Mouse (Mus musculus): ENCODE data around the gene Fam192a. TPM values are rescaled to one million over a fixed set of nuclear protein-coding genes. Genes with fewer than 3 reads are reported as not detected.

Gene Fam192a
- total and polyA plus RNA-seq, 3 experiments = 13.7 to 20.3 (median 18.6) TPM

GRCm38 (mm10) chr8:94532873-94533671 lies 68.7 kb downstream of the Fam192a start, which contains the start of gene Cpne2:
TSS of gene Cpne2 (plus strand) at chr8:94532990.
- Histone ChIP-seq H3K27me3 (ENCODE audit: control insufficient read depth, insufficient read depth, low read length) (no peaks in the 10 kb centered on the region), H3K9ac (ENCODE audit: low read depth, low read length) (peak within 1 kb of the TSS; percentile 96), H3K27ac (peak within 1 kb of the TSS; percentile 54), H3K36me3 (ENCODE audit: control insufficient read depth, insufficient read depth, low read length) (no peaks in the 10 kb centered on the region), H3K4me1 (ENCODE audit: control insufficient read depth, insufficient read depth, low read length) (peaks cover 8% of the 10 kb centered on the region), H3K4me3 (peak within 1 kb of the TSS; percentile 76), H3K79me2 (replicated peaks; ENCODE audit: control insufficient read depth, insufficient read depth, low read length) (no peaks in the 10 kb centered on the region)
- WGBS = 1% methylated on average over 78 of the region's 81 CpGs
- TF ChIP-seq EP300 (IDR thresholded peaks at IDR 0.05; ENCODE audit: insufficient read depth, low read depth, low read length) (no peak), CTCF (IDR thresholded peaks at IDR 0.05) (peak; percentile 66)
- peak; percentile 87 to 88 for DNase-seq
- intact Hi-C loops (cut with DNase I) = loop anchor here (2.0 to 5.0 kb wide), 3 partner anchors 34 to 279 kb away; partner anchors contain the start of gene Ccl17

GRCm38 (mm10) chr8:94532525-94532872 lies 69.3 kb downstream of the Fam192a start:
- Histone ChIP-seq H3K4me1 (ENCODE audit: control insufficient read depth, insufficient read depth, low read length) (peaks cover 8% of the 10 kb centered on the region), H3K9ac (ENCODE audit: low read depth, low read length) (peak overlapping the region; percentile 96), H3K4me3 (peak overlapping the region; percentile 76), H3K27me3 (ENCODE audit: control insufficient read depth, insufficient read depth, low read length) (no peaks in the 10 kb centered on the region), H3K79me2 (replicated peaks; ENCODE audit: control insufficient read depth, insufficient read depth, low read length) (no peaks in the 10 kb centered on the region), H3K27ac (peak overlapping the region; percentile 54), H3K36me3 (ENCODE audit: control insufficient read depth, insufficient read depth, low read length) (no peaks in the 10 kb centered on the region)
- no peak for DNase-seq
- TF ChIP-seq EP300 (IDR thresholded peaks at IDR 0.05; ENCODE audit: insufficient read depth, low read depth, low read length) = no peak
- TF ChIP-seq CTCF (IDR thresholded peaks at IDR 0.05) = no peak
- no peak for TF ChIP-seq POLR2A (IDR thresholded peaks at IDR 0.05; ENCODE audit: insufficient read depth, low read depth, low read length)
- intact Hi-C loops (cut with DNase I) = loop anchor here (2.0 to 5.0 kb wide), 3 partner anchors 35 to 280 kb away; partner anchors contain the start of gene Ccl17
- WGBS = 2% methylated on average over 34 of the region's 34 CpGs

- intact Hi-C loops (cut with DNase I) = loop anchor here (2.0 to 5.0 kb wide), 3 partner anchors 35 to 280 kb away; partner anchors contain the start of gene Ccl17
- no peaks in the 10 kb centered on the region for H3K79me2 ChIP-seq (replicated peaks; ENCODE audit: control insufficient read depth, insufficient read depth, low read length)
- no peak overlapping the region for H3K9ac ChIP-seq (ENCODE audit: low read depth, low read length)
- no peaks in the 10 kb centered on the region for H3K27me3 ChIP-seq (ENCODE audit: control insufficient read depth, insufficient read depth, low read length)
- peak overlapping the region; percentile 76; the same call in 1 of the 2 replicates for H3K4me3 ChIP-seq
- DNase-seq = no peak
- H3K4me1 ChIP-seq (ENCODE audit: control insufficient read depth, insufficient read depth, low read length) = peaks cover 6% of the 10 kb centered on the region
- 31% methylated on average over 8 of the region's 8 CpGs for WGBS
- no peaks in the 10 kb centered on the region for H3K36me3 ChIP-seq (ENCODE audit: control insufficient read depth, insufficient read depth, low read length)
- TF ChIP-seq CTCF (IDR thresholded peaks at IDR 0.05) = no peak
- TF ChIP-seq EP300 (IDR thresholded peaks at IDR 0.05; ENCODE audit: insufficient read depth, low read depth, low read length) = no peak
- H3K27ac ChIP-seq = no peak overlapping the region
Observed at GRCm38 (mm10) chr8:94532000-94532399, 69.8 kb downstream of the Fam192a start.

- DNase-seq = no peak
- TF ChIP-seq CTCF (IDR thresholded peaks at IDR 0.05) (no peak), POLR2A (IDR thresholded peaks at IDR 0.05; ENCODE audit: insufficient read depth, low read depth, low read length) (no peak), EP300 (IDR thresholded peaks at IDR 0.05; ENCODE audit: insufficient read depth, low read depth, low read length) (no peak)
- Histone ChIP-seq H3K9ac (ENCODE audit: low read depth, low read length) (no peak overlapping the region), H3K4me1 (ENCODE audit: control insufficient read depth, insufficient read depth, low read length) (no peaks in the 10 kb centered on the region), H3K79me2 (replicated peaks; ENCODE audit: control insufficient read depth, insufficient read depth, low read length) (no peaks in the 10 kb centered on the region), H3K4me3 (no peak overlapping the region), H3K27me3 (ENCODE audit: control insufficient read depth, insufficient read depth, low read length) (no peaks in the 10 kb centered on the region), H3K27ac (no peak overlapping the region), H3K36me3 (ENCODE audit: control insufficient read depth, insufficient read depth, low read length) (no peaks in the 10 kb centered on the region)
- intact Hi-C loops (cut with DNase I) = loop anchor here (5.0 kb wide), 2 partner anchors 37 to 282 kb away; partner anchors contain the start of gene Ccl17
- WGBS = 61% methylated on average over 4 of the region's 4 CpGs
Observed at GRCm38 (mm10) chr8:94530643-94531042, 71.2 kb downstream of the Fam192a start.

- Histone ChIP-seq H3K4me3 (no peak overlapping the region), H3K27ac (no peak overlapping the region), H3K9ac (ENCODE audit: low read depth, low read length) (no peak overlapping the region), H3K79me2 (replicated peaks; ENCODE audit: control insufficient read depth, insufficient read depth, low read length) (no peaks in the 10 kb centered on the region), H3K36me3 (ENCODE audit: control insufficient read depth, insufficient read depth, low read length) (no peaks in the 10 kb centered on the region), H3K27me3 (ENCODE audit: control insufficient read depth, insufficient read depth, low read length) (no peaks in the 10 kb centered on the region), H3K4me1 (ENCODE audit: control insufficient read depth, insufficient read depth, low read length) (no peaks in the 10 kb centered on the region)
- intact Hi-C loops (cut with DNase I) = loop anchor here (2.0 to 5.0 kb wide), 4 partner anchors 17 to 282 kb away; partner anchors contain the start of gene Ccl17
- no peak for TF ChIP-seq CTCF (IDR thresholded peaks at IDR 0.05)
- no peak for TF ChIP-seq EP300 (IDR thresholded peaks at IDR 0.05; ENCODE audit: insufficient read depth, low read depth, low read length)
- no peak for TF ChIP-seq POLR2A (IDR thresholded peaks at IDR 0.05; ENCODE audit: insufficient read depth, low read depth, low read length)
- 71% methylated on average over 4 of the region's 4 CpGs for WGBS
- DNase-seq = no peak
Observed at GRCm38 (mm10) chr8:94529875-94530274, 71.9 kb downstream of the Fam192a start.

- Histone ChIP-seq H3K27ac (no peak overlapping the region), H3K79me2 (replicated peaks; ENCODE audit: control insufficient read depth, insufficient read depth, low read length) (no peaks in the 10 kb centered on the region), H3K4me3 (no peak overlapping the region), H3K36me3 (ENCODE audit: control insufficient read depth, insufficient read depth, low read length) (no peaks in the 10 kb centered on the region), H3K4me1 (ENCODE audit: control insufficient read depth, insufficient read depth, low read length) (no peaks in the 10 kb centered on the region), H3K27me3 (ENCODE audit: control insufficient read depth, insufficient read depth, low read length) (no peaks in the 10 kb centered on the region), H3K9ac (ENCODE audit: low read depth, low read length) (no peak overlapping the region)
- TF ChIP-seq CTCF (IDR thresholded peaks at IDR 0.05) (peak; percentile 87), POLR2A (IDR thresholded peaks at IDR 0.05; ENCODE audit: insufficient read depth, low read depth, low read length) (no peak), EP300 (IDR thresholded peaks at IDR 0.05; ENCODE audit: insufficient read depth, low read depth, low read length) (peak; percentile 77)
- DNase-seq = peak; percentile 44 to 62
- WGBS = 24% methylated on average over 4 of the region's 4 CpGs
- intact Hi-C loops (cut with DNase I) = loop anchor here (2.0 kb wide), 2 partner anchors 19 to 57 kb away; no protein-coding TSS in a partner anchor
Observed at GRCm38 (mm10) chr8:94528245-94528644, 73.6 kb downstream of the Fam192a start.
